Mouse (Mus musculus) embryonic fibroblast, embryonic 13.5 days (primary cell): ENCODE measurements around the gene Mansc1.

Experiments
- CTCF ChIP-seq: IDR thresholded peaks from 2 replicates; pipeline ENCODE4 v1.5.1; 2011; ENCODE audit warnings: mild to moderate bottlenecking, control low read depth, low read length, moderate library complexity, borderline replicate concordance; ENCODE audit not compliant: insufficient read depth
- POLR2A ChIP-seq: IDR thresholded peaks from 2 replicates; pipeline ENCODE4 v1.6.1; 2011; ENCODE audit warnings: low read depth, mild to moderate bottlenecking, control low read depth, low read length, moderate library complexity

- TF ChIP-seq CTCF = no peak
- TF ChIP-seq POLR2A = no peak
Measured at GRCm38 (mm10) chr6:134575288-134575741, 57.0 kb downstream of the Mansc1 start.
